Mouse (Mus musculus): Measurements from ENCODE around the gene Xrcc6.

- TF ChIP-seq POLR2A (IDR thresholded peaks at IDR 0.05; ENCODE audit: insufficient read depth, low read depth, low read length) (no peak), CTCF (IDR thresholded peaks at IDR 0.05) (no peak)
Observed at GRCm38 (mm10) chr15:81958906-81959305, 28.7 kb upstream of the Xrcc6 start.

All from heart, adult 2 months (tissue).